Mouse (Mus musculus) kidney, postnatal 14 days (tissue): Measurements from ENCODE around the gene Cecr2.

Source experiments
- DNase-seq: peaks from one replicate; pipeline ENCODE4 v3.0.0; 2022; ENCODE audit warnings: mixed read lengths

The Cecr2 gene

GRCm38 (mm10) chr6:120674121-120674520, 8.0 kb downstream of the Cecr2 start:
- DNase-seq = peak; percentile 22

GRCm38 (mm10) chr6:120674881-120675280, 8.7 kb downstream of the Cecr2 start:
- DNase-seq = peak; percentile 17

GRCm38 (mm10) chr6:120675979-120676378, 9.8 kb downstream of the Cecr2 start:
- no peak for DNase-seq

- DNase-seq = no peak
Observed at GRCm38 (mm10) chr6:120683351-120683750, 17.2 kb downstream of the Cecr2 start.

- no peak for DNase-seq
Observed at GRCm38 (mm10) chr6:120684750-120685149, 18.6 kb downstream of the Cecr2 start.

GRCm38 (mm10) chr6:120686872-120687650, 20.9 kb downstream of the Cecr2 start:
- no peak for DNase-seq

- no peak for DNase-seq
Observed at GRCm38 (mm10) chr6:120700221-120700620, 34.1 kb downstream of the Cecr2 start.

- no peak for DNase-seq
Observed at GRCm38 (mm10) chr6:120704376-120704775, 38.2 kb downstream of the Cecr2 start.

- no peak for DNase-seq
Observed at GRCm38 (mm10) chr6:120708759-120709158, 42.6 kb downstream of the Cecr2 start.

- DNase-seq = no peak
Observed at GRCm38 (mm10) chr6:120714806-120715205, 48.6 kb downstream of the Cecr2 start.

- peak; percentile 17 for DNase-seq
Observed at GRCm38 (mm10) chr6:120715227-120715626, 49.1 kb downstream of the Cecr2 start.

- no peak for DNase-seq
Observed at GRCm38 (mm10) chr6:120715851-120716250, 49.7 kb downstream of the Cecr2 start.

- DNase-seq = no peak
Observed at GRCm38 (mm10) chr6:120716531-120716984, 50.4 kb downstream of the Cecr2 start.

GRCm38 (mm10) chr6:120725986-120726385, 59.8 kb downstream of the Cecr2 start:
- DNase-seq = no peak

- no peak for DNase-seq
Observed at GRCm38 (mm10) chr6:120736011-120736410, 69.8 kb downstream of the Cecr2 start.

- peak; percentile 50 for DNase-seq
Observed at GRCm38 (mm10) chr6:120736566-120736965, 70.4 kb downstream of the Cecr2 start.

GRCm38 (mm10) chr6:120743130-120743529, 77.0 kb downstream of the Cecr2 start:
- DNase-seq = no peak

- peak; percentile 13 for DNase-seq
Observed at GRCm38 (mm10) chr6:120744266-120744665, 78.1 kb downstream of the Cecr2 start.

GRCm38 (mm10) chr6:120746416-120746815, 80.2 kb downstream of the Cecr2 start:
- peak; percentile 21 for DNase-seq

GRCm38 (mm10) chr6:120761151-120761550, 95.0 kb downstream of the Cecr2 start:
- DNase-seq = no peak

- DNase-seq = no peak
Observed at GRCm38 (mm10) chr6:120769972-120770371, 103.8 kb downstream of the Cecr2 start.

GRCm38 (mm10) chr6:120771366-120771765, 105.2 kb downstream of the Cecr2 start:
- DNase-seq = no peak

GRCm38 (mm10) chr6:120772025-120772424, 105.9 kb downstream of the Cecr2 start:
- no peak for DNase-seq

GRCm38 (mm10) chr6:120773149-120773628, 107.0 kb downstream of the Cecr2 start, which contains the start of gene Slc25a18:
TSS of gene Slc25a18 (plus strand) at chr6:120773578.
- DNase-seq = no peak
